Mouse (Mus musculus) testis, postnatal 10 days (tissue): ENCODE measurements at regions not wholly inside any gene's neighbourhood (a gene's known extent, or its start where the extent isn't known, plus 50 kb on each side); places are given as distances from the start of the nearest gene placed in this dataset.
"Not testable (repeated sequence)": the region's sequence is repeated elsewhere in the genome, so short reads cannot be mapped to it uniquely, and the experiment has no call there.

Experiments
- DNase-seq: peaks from one replicate; pipeline ENCODE4 v3.0.0; 2021; ENCODE audit warnings: low spot score

- DNase-seq, result no peak
These were observed 567.3 kb downstream of the Cntn3 start for GRCm38 (mm10) chr6:102005627-102006026.

- no peak for DNase-seq
These were observed 574.7 kb downstream of the Cntn3 start for GRCm38 (mm10) chr6:101998181-101998580.

- no peak for DNase-seq
These were observed 575.3 kb downstream of the Cntn3 start for GRCm38 (mm10) chr6:101997629-101998028.

GRCm38 (mm10) chr6:101992815-101993214 lies 580.1 kb downstream of the Cntn3 start:
- DNase-seq, result no peak

- DNase-seq, result no peak
These were observed 591.2 kb downstream of the Cntn3 start for GRCm38 (mm10) chr6:101981656-101982055.

- no peak for DNase-seq
These were observed 593.7 kb downstream of the Cntn3 start for GRCm38 (mm10) chr6:101979213-101979612.

- no peak for DNase-seq
These were observed 587.2 kb upstream of the Pdzrn3 start for GRCm38 (mm10) chr6:101964941-101965340.

- DNase-seq, result not testable (repeated sequence)
These were observed 583.8 kb upstream of the Pdzrn3 start for GRCm38 (mm10) chr6:101961476-101961875.

GRCm38 (mm10) chr6:101949681-101950080 lies 572.0 kb upstream of the Pdzrn3 start:
- no peak for DNase-seq

- DNase-seq, result no peak
These were observed 571.3 kb upstream of the Pdzrn3 start for GRCm38 (mm10) chr6:101948950-101949349.

- DNase-seq, result no peak
These were observed 562.7 kb upstream of the Pdzrn3 start for GRCm38 (mm10) chr6:101940266-101940866.

- no peak for DNase-seq
These were observed 560.8 kb upstream of the Pdzrn3 start for GRCm38 (mm10) chr6:101938393-101938985.

GRCm38 (mm10) chr6:101937467-101938392 lies 560.0 kb upstream of the Pdzrn3 start:
- DNase-seq, result no peak

GRCm38 (mm10) chr6:101931768-101932167 lies 554.1 kb upstream of the Pdzrn3 start:
- DNase-seq, result no peak

- DNase-seq, result no peak
These were observed 544.0 kb upstream of the Pdzrn3 start for GRCm38 (mm10) chr6:101921686-101922085.

GRCm38 (mm10) chr6:101921186-101921585 lies 543.5 kb upstream of the Pdzrn3 start:
- no peak for DNase-seq

GRCm38 (mm10) chr6:101918914-101919313 lies 541.2 kb upstream of the Pdzrn3 start:
- no peak for DNase-seq

- no peak for DNase-seq
These were observed 527.3 kb upstream of the Pdzrn3 start for GRCm38 (mm10) chr6:101905029-101905342.

- DNase-seq, result no peak
These were observed 526.7 kb upstream of the Pdzrn3 start for GRCm38 (mm10) chr6:101904234-101905028.

GRCm38 (mm10) chr6:101902276-101902675 lies 524.6 kb upstream of the Pdzrn3 start:
- no peak for DNase-seq

GRCm38 (mm10) chr6:101898544-101898943 lies 520.8 kb upstream of the Pdzrn3 start:
- no peak for DNase-seq

- DNase-seq, result no peak
These were observed 513.0 kb upstream of the Pdzrn3 start for GRCm38 (mm10) chr6:101890655-101891054.
